Mouse (Mus musculus) thymus, postnatal 4 days (tissue): ENCODE measurements around the gene Gsdma.

Experiments used
- DNase-seq: peaks from one replicate; pipeline ENCODE4 v3.0.0; 2021

Gsdma gene

DNA sequence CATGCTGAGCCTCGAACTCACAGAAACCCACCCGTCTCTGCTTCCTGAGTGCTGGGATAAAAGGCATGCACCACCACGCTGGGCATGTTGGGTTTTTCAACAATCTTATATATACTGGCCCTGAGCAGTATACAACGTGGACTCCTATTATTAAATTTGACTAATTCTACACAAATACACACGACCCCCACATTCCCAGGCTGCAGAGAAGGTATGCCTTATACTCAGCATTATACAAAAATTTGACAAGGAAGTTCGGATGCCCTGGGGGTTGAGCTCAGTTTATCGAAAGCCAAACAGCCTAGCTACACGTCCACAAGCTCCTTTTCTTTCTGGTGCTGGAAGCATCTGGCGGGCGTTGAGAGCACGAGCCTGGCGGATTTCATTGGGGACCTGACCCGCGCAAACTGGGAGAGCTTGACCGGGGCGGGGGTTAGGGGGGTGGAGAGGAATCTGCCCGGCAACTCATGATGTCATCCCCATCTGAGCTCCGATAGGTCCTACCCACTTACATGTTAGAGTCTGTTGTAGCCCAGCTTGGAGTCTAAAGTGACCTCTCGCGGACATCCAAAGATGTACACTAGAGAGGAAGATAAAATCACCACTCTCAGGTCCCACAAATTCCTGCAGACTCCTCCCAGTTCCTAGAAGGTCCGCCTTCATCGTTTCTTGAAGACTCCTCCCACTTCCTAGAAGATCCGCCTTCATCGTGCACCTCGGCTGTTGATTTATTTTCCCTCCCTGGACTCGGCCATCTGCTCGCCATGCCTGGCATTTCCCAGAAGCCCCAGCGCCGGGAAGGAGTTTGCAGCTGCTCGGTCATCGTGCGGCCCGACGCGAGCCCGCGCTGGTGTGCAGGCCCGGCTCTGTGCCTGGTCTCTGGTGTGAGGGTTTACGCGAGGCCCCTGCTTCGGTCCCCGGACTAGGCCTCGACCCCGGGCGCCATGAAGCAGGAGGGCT is 17.9 kb downstream of the Gsdma start, which contains the start of gene Psmd3:
TSS of gene Psmd3 (plus strand) at position 769 of the 960 bp plus-strand sequence.
- DNase-seq: peak; percentile 95

DNA sequence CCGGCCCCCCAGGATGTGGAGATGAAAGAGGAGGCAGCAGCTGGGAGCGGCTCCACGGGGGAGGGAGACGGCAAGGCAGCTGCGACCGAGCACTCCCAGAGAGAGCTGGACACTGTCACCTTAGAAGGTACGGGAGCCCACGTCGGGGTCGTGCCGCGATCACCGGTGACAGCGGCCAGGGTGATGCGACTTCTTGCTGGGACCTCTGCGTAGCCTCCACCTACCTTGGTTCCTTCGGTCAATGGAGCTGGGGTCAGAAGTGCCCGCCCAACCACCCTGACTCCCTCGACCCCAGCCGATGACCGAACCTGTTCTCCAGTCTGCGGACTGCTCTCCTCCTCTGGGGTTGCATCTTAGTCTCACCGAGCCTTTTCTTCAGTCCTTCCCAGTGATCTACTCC is 18.7 kb downstream of the Gsdma start:
- no peak for DNase-seq

DNA sequence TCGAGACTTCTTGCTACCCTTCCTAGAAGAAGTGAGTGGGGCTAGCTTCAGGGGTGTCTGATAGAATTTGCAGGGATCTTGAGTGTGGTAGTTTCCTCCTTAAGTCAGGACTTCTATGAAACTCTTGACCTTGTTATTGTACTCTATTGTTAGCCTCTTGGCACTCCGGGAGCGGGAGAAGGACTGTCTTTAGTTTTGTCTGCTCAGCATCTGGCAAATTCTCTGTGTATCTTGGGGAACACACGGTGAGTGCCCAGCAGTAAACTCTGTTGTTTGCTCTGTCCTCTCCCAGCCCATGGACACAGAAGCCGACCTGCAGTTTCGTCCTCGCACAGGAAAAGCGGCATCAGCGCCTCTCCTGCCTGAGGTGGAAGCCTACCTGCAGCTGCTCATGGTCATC is 21.5 kb downstream of the Gsdma start:
- no peak for DNase-seq

DNA sequence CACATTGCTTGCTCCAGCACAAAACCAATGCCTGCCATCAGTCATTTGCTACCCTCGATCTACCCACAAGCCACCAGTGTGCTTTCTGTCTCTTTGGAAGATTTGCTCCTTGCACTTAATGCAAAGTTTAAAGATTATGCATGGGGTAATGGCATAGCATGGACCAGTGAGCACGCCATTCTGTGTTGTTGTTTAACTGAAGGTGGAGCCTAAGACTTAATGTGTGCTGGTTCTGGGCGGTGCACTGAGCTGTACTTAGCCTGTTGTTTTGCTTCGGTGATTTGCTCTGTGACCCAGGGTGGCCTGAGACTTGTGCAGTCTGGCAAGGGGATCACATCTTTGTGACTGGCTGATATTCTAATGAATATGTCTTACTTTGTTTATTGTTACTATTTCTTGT is 22.8 kb downstream of the Gsdma start:
- DNase-seq: no peak

DNA sequence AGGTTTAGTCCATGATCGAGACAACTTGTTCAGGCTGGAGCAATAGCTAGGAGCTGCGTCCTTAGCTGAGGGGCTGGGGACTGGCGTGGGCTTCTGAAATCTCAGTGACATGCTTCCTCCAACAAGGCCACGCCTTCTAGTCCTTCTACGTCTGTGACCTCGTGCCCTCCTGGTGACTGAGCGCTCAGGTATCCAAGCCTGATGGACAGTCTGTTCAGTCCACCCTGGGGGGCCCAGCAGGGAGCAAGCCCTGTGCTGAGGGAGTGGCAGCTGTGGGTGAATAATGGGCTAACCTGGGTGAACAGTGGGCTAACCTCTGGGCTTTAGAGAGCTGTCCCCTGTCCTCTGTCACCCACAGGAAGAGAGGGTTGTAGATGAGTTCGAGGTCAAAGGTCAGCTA is 23.9 kb downstream of the Gsdma start:
- DNase-seq: no peak

DNA sequence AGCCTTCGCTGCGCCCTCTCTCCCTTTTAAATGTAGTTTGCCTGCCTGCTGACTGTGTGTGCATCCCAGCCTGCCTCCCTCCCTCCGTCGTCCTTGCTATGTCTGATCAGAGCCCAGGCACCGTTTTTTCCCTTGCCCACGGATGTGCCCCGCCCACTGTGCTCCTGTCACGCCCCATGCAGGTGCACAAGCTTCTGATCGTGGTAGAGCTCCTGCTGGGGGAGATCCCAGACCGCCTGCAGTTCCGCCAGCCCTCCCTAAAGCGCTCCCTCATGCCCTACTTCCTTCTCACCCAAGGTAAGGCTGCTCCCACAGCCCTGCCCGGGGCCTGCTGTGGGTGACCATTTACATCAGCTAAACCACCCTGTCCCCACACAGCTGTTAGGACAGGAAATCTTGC is 29.1 kb downstream of the Gsdma start:
- peak; percentile 87 for DNase-seq

DNA sequence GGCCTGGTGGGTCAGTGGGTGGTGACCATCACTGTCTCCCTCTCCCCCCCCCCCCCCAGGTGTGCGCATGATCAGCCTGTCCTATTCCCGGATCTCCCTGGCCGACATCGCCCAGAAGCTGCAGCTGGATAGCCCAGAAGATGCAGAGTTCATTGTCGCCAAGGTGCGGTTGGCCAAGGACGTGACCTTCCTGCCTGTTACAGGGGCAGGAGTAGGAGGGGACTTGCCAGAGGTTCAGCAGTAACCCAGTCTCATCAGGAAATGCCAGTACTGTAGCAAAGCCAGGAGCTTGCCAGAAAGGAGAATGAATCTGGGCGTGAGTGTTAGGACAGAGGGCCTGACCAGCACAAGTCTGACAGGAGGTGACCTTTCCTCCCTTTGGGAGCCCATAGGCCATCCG is 29.6 kb downstream of the Gsdma start:
- no peak for DNase-seq

DNA sequence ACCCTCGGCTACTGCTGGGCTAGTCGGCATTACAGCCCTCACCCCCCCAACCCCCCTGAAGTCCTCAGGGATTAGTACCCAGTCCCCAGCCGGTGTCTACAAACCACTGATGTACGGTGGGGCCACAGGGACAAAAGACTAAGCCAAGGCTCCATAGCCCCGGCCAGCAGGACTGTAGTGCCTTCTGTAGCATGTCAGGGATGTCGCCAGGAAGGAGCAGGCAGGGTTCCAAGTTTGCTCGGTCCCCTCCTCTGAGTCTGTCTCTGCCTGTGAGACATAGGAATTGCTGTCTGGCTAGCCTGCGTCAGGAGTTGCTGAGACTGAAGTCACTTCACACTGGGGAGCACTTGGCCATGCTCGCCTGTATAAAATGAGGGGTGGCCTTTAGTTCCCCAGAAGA is 30.1 kb downstream of the Gsdma start:
- no peak for DNase-seq

DNA sequence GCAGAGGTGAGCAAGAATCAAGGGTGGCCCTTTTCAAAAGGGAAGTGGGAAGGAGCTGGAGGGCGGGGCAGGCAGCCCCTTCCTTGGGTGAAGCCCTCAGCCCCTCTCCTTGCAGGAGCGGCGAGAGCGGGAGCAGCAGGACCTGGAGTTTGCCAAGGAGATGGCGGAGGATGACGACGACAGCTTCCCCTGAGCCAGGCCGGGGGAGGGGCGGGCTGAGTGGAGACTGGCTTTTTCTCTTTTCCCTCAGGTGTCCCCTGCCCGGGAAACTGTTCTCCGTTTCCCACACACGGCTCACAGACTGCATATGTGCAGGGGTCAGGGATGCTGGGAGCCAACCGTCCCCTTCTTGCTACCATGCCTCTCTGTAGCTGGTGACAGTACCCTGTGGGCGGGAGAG is 31.3 kb downstream of the Gsdma start:
- no peak for DNase-seq

DNA sequence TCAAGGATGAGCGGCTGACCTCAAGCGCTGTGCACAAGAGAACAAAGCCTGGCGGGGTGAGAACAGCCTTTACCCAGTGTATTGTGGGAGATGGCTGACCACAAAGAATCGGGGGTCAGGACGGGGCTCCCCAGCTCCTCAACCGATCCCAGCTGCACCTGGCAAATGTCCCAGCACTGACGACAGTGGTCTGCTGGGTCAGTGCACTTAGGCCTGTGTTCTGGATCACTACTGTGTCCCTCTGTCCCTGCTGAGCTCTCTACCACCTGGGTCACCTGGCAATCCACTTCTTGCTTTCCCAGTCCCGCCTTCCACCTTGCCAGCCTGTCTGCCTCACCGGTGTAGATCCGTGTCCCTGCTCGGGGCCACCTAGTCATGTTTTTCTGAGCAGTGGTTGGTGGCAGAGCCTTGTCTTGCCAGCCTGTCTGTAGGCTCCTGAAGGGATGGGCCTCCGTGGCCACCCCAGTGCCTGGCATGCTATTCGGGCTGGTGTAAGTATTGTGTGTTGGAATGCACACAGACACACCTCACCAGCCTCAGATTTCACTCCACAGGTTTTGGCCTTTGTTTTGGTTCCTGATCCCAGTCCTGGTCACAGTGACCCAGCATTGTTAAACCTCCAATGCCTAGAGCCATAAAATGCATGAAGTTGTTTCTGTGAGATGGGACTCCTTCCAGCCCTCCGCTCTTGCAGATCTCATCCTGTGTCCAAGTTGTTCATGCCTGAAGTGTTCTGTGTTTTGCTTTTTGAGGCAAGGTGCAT is 32.5 kb downstream of the Gsdma start:
- no peak for DNase-seq

DNA sequence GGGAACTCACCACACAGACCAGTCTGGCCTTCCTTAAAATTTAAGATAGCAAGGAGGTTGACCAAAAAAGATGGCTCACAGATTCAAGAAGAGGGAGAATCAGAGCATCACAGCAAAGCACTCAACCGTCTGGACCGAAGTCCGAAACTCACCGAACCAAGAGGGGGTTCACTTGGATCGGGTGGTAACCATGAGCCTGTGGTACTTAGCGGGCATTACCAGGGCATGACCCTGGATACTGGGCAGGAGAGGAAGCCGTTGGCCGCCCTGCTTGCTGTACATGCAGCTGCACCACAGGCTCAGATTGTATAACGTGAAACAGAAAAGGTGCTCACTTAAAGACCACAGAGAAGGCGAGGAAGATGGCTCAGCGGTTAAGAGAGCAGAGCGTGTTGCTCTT is 33.1 kb downstream of the Gsdma start:
- no peak for DNase-seq

DNA sequence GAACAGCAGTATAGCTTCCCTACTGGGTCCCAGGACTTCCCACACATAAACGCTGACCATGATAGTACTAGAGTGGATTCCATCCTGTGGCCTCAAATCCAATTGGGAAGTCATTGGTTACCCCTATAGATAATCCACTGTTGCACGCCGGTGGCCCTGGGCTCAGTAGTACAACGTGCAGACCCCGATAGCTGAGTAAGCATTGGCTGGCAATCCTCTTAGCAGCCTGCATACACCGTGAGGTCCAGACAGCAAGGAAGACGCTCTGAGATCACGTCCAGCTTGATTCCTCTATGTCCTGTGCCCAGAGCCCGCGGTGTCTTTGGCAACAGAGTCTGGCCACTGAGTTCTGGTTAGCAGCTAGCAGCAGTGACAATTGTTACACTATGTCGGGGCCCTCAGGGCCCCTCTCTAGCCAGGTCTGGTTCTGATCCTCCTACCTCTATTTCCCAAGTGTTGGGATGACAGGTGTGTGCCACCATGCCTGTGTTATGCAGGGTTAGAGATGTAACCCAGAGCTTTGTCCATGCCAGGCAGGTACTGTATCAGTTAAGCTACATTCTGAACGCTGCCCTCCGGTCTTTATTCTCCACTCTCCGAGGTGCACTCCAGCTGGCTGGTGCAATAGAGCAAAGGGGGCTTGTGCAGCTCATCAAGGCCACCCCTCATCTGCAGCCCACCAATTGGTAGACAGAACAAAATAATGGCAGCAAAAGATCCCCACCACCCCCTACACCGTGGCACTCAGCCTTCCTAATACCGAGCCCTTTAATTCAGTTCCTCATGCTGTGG is 34.9 kb downstream of the Gsdma start:
- no peak for DNase-seq

DNA sequence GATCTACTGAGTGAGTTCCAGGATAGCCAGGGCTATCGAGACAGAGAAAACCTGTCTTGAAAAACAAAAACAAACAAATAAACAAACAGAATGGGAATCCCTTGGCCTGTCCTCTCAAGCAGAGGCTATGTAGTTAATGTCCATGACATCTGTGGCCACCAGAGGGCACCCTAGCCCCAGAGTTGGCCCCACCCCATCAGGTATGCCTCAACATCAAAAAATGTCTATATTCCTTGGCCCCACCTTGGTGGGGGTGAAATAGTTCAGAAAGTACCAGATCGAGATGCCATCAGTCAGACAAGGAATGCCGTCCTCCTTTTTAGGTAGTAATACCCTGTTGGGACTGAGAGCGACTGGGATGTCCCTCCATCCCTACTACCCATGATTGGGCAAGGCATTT is 35.8 kb downstream of the Gsdma start:
- peak; percentile 89 for DNase-seq

DNA sequence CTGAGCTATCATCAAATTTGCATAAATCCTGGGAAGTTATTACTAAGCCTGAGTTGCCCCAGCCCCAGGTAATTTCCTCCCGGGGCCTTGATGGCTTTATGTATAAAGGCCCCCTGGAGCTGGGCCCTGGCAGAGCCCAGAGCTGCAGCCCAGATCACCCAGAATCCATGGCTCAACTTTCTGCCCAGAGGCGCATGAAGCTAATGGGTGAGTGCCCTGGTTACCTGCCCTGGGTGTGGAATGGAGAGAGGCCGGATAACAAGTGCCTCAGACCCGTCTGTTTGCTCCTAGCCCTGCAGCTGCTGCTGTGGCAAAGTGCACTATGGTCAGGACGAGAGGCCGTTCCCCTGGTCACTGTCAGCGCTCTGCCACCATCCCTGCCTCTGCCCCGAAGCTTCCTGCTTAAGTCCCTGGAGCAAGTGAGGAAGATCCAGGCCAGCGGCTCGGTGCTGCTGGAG is 37.1 kb downstream of the Gsdma start, which contains the start of gene Csf3:
TSS of gene Csf3 (plus strand) at position 51 of the 458 bp plus-strand sequence.
- no peak for DNase-seq

DNA sequence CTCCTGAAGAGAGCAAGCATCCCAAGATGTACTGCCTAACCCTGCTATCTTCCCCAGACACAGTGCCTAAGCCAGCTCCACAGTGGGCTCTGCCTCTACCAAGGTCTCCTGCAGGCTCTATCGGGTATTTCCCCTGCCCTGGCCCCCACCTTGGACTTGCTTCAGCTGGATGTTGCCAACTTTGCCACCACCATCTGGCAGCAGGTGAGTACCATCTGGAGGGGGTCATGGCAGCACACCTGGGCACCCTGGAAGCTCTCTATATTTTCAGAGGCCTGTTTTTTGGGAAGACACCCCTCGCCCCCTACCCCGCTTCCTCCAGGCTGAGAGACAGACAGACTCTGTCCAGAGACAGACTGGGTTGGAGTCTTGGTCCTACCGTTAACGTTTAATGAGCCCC is 38.2 kb downstream of the Gsdma start:
- DNase-seq: no peak

DNA sequence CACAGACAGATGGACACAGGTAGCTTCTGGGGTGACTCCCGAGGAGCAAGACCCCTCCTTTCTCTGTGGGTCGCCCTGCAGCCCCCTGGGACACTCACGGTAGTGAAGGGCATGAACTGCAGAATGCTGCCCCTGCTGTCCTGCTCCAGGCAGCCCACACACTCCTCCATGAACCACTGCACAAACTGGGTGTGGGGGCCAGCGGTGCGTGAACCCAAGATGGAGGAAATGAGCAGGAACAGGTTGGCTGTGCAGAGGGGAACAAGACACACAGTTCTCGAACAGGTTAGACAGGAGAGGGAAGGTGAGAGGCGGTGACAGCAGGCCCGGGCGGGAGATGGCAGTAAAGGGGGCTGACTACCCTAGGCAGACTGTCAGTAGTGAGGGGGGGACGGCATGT is 40.9 kb downstream of the Gsdma start:
- DNase-seq: no peak

DNA sequence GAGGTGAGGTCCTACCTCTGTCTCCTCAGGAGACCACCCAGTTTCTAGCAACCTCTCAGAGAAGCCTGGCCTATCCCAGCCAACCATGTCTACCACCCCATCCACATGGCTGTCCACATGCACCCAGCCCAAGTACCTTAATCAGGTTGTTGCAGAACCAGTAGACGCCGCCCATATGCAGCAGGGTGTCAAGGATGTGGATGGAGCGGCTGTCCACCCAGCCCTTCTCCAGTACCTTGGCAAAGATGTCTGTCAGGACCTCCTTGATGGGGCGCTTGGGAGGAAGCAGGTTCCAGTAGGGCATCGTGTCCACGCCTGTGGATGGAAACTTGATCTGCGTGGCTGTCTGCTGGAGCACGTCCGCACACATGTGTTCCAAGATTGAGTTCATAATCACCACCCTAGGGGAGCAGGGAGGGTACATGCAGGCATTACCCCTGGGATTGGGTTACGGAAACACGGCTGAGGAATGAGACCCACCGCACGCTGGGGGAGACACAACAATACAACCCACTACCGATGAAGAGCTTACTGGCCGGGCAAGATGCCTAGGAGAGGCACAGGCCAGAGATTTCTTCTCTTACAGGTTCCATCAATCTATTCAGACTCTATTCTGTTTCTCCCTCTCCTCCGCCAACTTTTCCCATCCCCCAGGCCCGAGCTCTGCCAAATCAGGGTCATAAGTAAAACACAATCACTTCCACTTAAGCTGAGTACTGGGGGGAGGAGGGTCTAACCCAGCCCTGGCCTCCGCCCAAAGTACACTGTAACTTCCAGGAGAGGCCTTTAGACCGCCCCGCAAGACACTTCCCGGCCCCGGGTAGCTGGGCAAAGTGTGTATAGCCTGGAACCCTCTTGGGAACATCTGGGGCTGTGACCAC is 43.5 kb downstream of the Gsdma start:
- DNase-seq: no peak

DNA sequence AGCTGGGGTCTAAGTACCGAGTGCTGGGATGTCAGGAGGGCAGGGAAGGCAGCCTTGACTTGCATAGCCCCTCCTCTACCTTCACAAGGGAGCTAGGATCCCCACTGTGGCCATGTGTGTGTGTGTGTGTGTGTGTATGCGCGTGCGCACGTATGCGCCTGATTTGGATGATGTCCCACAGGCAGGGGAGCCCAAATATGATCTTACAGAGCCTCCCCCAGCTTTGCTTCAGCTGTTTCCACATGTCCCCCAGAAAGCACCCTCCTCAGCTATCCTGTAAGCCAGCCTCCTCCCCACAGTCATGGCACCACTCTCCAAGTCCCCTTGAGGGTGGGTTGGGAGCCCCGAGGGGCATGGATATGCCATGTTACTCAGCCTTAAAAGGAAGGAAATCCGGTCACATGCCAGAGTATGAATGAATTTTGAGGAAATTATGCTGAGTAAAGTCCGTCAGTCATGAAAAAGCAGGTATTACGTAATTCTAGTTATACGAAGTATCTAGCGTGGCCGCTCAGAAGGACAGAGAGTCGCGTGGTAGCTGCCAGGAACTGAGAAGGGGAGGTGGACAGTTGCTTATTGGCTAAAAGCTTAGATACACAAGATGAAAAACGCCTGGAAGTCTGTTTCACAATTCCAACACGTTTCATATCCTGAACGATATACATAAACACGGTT is 44.3 kb downstream of the Gsdma start:
- DNase-seq: no peak

DNA sequence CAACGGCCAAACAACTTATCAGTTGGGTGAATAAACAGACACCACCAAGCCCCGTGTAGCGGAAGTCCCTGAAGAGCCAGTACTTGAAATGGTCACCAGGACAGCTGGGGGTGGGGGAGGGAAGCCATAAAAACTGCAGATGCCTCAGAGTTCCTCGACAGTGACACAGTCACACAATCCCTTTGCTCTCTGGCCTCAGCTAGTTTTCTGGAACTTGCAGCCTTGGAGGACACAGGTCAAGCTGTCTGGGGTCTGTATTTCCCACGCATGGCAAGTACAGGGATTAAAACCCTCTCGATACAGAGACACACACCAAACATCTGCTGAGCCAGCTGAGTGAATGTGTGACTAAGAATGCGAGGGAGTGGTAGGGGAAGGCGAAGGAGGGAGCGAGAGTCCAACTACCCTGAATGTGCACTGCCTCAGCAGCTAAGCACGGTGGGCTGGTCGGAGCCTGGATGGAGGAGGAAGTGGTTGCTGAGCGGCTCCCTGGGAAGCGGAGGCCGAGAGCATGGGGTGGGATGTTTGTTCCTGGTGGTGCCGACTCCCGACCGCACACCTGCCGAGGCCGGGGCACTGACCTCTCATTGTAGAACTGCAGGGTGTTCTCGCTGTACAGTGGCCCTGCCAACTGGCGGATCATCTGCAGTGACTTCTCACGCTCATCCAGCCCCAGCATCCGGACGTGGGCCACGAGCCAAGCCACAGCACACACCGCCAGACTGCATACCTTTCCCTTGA is 45.0 kb downstream of the Gsdma start:
- no peak for DNase-seq

DNA sequence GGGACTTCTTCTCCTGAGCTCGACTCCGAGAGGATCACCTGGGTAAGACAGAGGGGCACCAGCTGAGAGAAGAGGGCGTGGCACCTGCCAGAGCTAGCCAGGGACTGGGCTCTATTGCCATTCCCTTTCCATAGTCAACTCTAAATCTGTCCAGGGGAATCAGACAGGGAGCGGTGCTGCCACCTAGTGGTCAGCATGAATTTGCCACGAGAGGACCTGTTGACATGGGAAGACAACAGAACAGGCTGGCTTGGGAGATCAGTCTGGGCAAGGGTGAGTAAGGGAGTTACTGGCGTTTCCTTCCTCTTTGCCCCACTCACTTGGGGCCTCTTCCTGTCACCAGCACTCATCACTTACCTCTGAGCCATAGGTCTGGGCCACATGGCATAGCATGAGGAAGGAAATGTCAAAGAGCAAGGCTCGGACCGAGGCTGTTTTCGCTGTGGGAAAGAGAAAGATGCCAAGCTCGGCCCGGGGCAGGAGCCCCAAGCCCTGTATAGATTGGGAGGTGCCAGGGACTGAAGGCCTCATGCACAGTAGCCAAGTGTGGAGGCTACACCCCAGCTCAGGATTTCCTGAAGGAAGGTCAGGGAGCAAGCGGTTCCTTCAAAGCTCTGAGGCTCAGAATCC is 46.4 kb downstream of the Gsdma start:
- DNase-seq: peak; percentile 88
